Mouse (Mus musculus) T-cell, adult 2 months (primary cell): ENCODE data around the gene Pts.
A peak's percentile ranks its signal among the peaks of the same experiment; 100 is the strongest.

Source experiments
- DNase-seq: peaks from one replicate; pipeline ENCODE4 v3.0.0; 2022; ENCODE audit warnings: low spot score

Gene Pts

DNA sequence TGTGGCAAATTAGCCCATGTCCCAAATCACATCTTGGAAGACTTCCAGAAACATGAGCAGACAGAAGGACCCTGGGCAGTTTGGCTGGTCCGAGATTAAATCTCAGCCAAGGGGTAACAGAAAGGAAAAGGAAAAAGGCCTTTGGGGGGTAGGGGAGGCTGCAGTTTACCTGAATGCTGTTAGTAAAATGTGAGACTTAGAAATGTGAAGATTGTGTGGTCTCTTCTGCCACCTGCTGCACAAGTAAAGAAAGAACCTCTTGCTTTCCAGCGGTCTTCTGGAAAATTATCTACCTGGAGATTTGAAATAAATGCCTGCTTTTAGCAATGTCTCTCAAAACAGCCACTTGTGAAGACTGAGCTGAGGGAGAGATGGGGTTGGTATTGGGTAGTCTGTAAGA is 2.4 kb upstream of the Pts start:
- peak; percentile 23 for DNase-seq

DNA sequence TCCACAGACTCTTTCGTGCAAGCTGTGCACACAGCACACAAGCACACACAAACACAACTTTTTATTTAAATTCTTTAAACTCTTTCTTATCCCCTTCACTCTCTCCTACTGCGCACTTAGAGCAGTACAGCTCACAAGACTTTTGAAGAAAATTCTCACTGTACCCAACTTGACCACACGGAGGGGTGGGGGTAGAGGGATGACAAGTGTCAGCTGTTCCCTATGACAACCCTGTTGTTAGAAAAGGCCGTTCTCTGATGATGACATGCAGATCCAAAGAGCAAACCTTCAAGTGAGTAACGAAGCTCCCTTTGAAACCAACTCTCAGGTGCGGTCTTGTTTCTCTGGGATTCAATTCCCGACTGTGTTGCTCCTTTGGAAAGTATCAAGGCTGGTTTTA is 664 bp downstream of the Pts start:
- peak; percentile 56 for DNase-seq

DNA sequence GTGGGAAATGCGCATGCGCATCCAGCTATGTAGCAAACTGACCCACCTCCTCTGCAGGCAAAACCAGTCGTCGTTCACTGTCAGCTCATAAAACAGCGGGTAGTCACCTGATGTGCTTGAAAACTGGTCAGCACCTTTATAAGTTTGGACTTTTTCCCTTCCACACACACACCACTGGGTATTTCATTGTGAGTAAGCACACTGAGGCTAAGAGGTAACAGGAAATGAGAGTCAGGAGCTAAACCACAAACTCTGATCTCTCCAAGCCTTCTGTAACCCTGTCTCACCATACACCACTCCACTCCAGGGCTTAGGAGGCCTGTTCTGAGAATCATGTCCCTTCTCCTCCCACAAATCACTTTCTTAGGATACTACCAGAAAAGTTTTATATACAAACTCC is 2.9 kb downstream of the Pts start:
- no peak for DNase-seq

DNA sequence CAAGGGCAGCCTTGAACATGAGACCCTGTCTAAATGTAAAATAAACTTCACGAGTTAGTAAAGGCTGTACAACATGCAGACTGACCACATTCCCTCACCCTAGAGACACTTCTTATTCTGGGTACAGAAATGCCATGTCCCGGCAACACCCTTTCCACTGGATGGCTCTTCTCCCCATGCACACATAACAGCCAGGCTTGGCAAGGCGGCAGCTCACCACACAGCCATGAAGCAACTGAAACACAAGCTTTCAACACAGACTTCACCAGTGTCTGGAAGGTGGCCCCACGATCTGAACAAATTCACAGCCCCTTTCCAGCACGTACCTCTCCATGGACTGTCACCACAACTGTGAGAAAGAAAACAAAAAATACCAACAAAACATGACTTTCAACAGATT is 3.6 kb downstream of the Pts start:
- no peak for DNase-seq

DNA sequence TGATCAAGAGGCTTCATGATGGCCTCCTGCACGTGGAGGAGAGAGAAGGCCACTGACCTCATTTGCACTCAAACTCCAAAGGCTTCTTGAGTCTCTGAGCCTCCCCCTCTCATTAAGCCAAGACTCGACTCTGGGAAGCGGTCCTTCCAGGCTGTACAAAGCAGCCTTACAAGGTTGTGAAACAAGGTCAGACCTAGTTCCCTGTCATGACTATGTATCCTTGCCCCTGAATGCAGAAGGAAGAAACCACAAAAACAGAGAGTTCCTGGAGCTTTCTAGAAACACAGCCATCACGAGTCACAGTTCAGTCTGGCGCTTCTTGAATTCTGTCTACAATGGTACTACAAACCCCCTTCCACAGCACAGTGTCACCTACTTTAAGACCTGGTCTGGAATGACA is 6.0 kb downstream of the Pts start:
- DNase-seq = no peak

DNA sequence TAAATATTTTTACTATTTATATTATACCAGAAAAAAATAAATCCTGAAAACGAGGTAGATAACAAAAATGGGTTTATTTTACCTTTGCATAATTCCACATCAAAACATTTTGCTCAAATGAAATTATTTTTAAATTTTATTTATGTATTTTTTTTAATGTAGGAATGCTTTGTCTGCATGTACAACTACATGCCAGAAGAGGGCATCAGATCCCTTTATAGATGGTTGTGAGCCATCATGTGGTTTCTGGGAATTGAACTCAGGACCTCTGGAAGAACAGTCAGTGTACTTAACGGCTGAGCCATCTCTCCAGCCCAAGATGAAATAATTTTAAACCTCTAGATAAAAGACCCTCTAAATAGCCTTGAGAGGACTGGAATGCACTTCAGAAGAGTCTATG is 7.0 kb downstream of the Pts start:
- no peak for DNase-seq

DNA sequence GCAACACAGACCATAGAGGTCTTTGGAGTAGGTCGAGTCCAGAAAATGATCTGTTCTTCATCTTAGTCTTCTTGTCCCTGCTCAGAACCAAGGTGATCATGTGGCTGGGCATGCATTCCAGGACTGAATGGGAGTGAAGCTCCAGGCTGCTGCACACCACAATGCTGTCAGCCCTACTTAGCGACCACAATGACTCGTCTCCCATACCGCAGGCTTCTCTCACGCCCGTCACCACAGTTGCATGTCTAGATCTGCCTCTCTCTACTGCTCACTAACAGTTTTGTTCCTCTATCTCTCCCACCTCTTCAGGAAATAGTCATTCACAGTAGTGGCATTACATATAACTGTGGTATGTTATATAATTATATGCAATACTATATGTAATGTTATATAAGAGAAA is 7.8 kb downstream of the Pts start:
- DNase-seq = no peak

DNA sequence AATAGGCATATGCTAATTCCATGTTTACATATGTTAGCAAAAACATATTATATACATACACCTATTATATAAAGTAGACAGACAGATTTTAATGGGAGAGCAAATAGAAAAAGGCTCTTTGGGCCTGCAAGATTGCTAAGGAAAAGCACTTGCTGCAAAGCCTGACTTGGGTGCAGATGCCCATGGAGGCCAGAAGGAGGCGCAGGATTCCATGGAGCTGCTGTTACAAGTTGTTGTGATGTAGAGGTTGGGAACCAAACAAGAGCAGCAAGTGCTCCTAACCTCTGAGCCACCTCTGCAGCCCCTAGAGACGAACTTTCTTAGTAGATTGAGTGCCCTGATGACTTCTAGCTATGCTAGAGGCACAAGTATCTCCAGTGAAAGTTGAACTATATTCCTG is 9.7 kb downstream of the Pts start:
- DNase-seq = peak; percentile 16

DNA sequence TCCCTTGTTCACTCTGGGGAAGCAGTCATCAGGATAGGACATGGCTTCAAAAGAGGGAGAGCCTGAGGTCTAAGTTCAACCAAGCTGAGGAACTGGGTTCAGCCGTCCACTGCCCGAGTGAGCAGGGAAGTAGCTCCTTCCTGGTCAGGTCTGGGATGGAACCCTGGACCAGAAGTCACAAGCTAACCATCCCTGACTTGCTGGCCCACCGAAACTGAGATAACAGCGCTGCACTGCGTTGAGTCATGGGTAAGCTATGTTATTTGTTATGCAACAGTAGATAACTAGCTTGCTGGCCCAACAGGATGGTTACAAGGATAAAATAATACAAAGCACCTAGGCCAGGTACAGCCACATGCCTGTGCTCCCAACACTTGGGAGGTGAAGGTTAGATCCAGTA is 13.1 kb downstream of the Pts start:
- no peak for DNase-seq

DNA sequence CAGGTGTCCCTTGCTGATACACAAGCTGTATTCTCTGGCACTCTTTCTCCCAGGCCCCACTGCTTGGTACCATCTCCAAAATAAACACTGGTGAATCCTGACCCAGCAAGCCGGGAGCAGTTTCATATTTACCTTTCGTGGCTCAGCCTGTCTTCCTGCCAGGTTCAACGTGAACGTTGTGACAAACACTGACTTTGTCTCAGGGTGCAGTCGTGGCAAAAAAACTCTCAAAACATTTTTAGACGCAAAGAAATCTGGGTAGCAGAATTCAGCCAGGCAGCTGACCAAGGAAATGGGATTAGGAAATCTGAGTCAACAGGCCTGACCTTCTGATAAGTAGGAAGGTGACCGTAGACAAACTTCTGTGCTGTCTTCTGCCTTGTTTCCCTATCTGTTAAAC is 21.0 kb downstream of the Pts start:
- no peak for DNase-seq

DNA sequence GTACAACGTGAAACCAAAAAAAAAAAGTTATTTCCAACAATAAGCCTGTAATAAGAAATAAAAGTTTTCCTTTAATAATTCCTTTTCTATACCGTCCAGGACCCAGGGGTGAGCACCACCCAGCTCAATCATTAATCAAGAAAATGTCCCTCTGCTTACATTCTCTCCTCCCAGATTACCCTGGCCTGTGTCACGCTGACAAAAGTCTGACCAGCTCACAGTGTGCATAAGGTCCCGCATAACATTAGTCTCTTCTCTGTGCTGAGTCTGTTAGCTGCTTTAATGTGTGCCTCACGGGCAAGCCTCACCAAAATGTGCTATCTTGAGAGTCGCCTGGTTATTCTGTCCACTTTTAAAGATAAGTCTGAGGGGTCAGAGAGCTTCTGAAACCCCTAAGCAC is 23.1 kb downstream of the Pts start:
- DNase-seq = no peak

DNA sequence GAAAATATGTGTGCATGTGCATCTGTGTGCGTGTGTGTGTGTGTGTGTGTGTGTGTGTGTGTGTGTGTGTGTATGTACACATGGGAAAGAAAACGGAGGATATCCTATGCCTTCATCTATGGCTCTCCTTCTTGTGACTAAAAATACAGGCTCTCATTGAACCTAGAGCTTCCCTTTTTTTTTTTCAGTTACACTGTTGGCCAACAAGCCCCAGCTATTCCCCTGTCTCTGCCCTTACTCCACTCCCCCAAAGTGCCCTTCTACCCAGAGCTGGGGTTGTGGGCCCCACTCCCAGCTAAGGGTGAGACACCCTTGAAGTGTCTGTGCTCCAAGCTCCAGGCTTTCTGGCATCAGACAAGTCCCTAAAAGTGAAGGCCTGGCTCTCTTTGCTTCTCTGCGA is 25.6 kb downstream of the Pts start:
- no peak for DNase-seq

DNA sequence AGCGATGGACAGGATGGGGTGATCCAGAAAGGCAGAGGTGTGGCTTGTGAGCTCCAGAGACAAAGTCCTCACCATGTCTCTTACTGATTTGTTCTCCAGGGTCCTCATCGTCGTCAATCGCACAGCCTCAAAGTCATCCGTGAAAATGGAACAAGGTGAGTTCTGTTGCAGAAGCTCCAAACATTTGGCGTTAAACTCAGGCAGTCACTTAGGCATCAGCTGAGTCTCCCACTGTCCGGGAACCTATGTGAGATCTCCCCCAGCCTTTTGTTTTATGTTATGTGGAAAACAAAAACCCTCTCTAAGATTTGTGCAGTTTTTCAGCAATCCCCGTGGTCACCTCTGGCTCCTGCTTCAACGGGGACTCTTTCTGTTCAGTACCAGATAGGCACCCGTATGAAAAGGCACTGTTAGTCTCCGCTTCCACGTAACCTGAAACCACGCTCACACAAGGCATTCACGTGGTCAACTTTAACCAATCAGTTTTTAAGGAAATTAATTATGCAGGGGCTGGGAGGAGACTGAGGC is 27.5 kb downstream of the Pts start:
- DNase-seq = no peak

DNA sequence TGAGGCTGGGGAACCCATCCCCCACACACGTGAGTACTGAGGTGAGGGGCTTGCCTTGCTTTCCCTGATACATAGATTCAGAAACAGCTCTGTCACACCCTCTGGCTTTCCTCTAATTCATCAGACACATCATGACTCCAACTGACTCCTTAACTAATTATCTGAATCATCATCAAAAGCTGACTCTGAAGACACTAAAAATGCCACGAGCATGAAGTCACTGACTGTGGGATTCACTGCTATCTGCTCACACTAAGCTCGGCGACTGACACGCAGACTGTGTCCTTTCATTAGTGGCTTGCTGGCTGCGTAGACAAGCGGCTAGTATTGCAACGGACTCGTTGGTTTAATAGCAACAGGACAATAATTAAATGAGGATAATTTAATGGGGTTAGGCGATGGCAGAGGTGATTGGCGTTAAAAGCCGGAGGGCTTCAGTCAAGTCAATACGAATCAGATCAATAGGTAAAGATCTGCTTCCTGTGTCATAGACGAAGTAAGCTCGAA is 28.0 kb downstream of the Pts start:
- no peak for DNase-seq

DNA sequence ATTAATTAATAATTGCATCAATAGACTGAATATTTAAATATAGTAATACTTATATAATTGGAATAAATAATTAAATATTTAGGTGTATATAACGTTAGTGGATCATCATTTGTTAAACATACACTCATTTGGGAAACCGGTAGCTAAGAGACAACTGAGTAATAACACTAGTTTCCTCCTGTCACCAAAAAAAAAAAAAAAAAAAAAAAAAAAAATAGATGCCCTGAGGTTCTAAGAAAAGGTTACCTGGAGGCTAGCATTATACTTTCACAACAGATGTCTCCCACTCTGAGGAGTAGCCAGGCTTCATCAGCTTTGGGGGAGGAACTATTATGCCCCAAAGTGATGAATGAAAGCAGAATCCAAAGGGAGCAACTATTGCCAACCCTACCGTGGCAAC is 28.7 kb downstream of the Pts start:
- no peak for DNase-seq

DNA sequence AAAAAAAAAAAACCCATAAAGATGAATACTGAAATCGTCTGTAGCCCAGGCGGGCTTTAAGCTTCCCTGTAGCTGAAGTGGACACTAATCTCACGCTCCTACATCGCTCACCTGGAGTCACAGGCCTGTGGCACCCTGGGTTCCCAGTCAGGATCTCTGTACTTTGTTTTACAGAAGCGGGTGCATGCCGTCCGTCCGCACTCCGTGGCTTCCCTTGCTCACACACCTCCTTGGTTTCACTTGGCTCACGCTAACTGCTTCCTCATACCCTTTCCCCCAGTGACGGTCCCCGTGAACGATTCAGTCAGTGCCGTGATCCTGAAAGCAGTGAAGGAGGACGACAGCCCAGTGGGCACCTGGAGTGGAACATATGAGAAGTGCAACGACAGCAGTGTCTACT is 29.7 kb downstream of the Pts start:
- DNase-seq = no peak

DNA sequence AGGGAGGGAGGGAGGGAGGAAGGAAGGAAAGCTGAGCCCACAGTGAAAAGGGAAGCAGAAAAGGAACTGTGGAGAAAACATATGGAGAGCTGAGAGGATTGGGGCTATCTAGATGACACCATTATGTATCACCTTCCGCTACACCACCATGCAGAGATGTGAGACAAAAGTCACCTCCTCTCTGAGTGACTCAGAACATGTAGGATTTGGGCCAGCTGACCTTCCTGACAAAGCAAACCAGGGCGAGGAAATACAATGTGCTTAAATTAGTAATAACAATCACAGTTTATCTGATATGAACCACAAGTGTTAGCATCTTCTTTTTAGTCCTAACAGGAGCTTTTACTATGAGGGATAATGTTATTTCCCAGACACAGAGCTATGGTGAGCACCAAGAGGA is 31.0 kb downstream of the Pts start:
- DNase-seq = no peak

DNA sequence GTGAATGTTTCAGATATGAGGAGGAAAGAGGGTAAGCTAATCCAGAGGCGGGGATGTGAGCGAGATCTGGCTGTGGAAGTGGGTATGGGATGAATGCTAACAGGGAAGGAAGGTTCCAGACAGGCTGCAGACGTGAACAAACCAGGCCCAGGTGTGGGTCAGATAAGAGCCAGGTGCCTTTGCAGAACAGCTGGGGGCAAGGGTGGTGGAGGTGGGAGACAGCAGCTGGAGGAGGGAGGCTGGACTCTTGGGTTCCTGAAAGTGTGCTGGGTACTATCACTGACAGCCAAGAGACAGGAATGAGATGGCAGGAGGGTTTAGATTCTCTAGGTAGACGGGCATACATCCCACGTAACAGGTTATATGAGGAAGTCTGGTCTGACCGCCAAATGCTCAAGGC is 31.4 kb downstream of the Pts start:
- no peak for DNase-seq

DNA sequence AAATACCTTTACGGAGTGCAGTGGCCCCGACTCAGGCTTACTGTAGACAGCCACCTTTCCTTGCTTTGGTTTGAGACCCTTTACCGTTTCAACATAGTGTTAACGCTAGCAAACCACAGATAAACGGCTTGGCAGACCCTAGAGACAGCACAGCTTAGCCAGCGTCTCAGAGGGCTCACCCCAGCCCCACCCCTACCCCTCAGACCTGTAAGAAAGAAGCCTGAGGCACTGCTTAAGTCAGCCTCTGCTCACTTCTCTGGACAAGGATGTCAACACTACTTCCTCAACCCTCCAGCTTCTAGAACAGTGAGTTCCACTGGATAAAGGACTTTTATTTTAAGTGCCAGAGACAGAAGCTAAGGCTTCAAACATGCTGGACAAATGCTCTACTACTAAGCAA is 32.0 kb downstream of the Pts start:
- DNase-seq = no peak

DNA sequence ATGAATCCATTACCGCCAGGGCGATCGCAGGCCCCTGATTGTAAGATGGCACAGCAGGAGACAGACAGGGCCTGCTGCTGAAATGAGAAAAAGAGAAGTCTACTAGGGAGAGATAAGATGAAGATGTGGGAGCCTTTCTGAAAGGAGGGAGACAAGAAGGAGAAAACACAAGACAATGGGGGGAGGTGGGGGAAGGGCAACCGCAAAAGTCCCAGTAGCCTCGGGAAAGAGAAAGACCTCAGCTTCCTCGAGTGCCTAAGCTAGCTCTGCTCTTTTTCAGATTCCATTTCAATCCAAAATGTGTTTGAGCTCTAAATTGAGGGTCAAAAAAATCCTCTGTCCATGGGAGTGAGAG is 32.4 kb downstream of the Pts start:
- DNase-seq = no peak

DNA sequence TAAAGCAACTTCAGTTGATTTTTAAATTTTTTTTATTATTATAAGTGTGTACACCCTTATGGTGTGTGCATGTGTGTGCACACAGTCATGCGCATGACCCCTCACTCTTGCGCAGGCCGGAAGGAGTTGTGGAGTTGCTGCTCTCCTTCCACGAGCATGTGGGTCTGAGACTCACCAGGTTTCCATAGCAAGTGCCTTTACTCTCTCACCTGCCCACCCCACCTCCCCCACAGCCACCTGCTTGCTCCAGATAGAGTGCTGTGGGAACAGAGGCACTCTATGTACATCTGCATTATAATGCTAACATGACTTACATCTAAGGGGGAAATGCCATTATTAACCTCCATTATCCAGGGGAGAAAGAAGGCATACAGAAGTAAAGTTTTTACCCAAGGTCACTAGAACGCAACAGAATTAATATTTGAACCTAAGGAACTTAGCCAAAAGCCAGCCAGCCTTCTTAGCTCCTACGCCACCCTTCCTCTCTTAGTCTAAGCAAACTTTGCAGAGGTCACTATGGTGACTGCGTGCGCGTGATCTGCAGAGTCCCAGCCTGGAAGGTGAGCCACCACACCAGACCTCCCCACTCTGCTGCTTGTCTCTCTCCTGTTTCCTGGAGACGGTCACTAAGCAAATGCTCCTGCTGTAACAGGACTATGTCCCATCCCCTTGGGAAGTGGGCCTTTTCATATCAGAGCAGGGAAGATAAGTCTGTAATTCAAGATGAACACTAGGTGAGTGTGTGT is 32.9 kb downstream of the Pts start:
- DNase-seq = no peak

DNA sequence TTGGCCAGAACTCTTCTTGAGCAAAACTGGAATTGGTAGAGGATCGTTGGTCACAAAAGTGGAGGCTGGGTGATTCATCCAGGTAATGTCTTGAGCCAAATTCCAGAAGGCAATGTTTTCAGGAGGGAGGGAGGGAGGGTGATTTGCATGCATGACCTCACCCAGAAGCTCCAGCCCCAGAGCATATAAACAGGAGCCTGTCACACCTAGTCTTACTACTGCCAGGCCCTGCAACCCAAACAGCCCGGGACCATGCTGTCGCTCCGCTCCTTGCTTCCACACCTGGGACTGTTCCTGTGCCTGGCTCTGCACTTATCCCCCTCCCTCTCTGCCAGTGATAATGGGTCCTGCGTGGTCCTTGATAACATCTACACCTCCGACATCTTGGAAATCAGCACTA is 34.2 kb downstream of the Pts start, which contains the start of gene Plet1:
TSS of gene Plet1 (plus strand) at position 215 of the 400 bp plus-strand sequence.
- no peak for DNase-seq

DNA sequence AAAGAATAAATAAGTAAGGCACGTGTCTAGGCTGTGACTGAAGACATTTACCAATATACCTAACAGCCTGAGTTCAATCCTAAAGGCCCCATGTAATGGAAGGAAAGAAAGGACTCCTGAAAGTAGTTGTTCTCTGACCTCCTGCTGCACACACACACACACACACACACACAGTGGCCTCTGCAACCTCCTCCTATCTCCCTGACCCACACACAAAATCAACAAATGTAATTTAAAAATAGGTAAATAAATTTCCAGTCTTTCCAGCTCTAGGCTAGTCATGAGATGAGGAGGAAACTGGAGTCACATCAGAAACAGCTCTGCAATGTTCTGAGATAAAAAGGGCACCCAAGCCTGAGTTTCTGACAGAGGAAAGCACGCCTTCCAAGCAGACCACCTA is 34.7 kb downstream of the Pts start:
- DNase-seq = no peak

DNA sequence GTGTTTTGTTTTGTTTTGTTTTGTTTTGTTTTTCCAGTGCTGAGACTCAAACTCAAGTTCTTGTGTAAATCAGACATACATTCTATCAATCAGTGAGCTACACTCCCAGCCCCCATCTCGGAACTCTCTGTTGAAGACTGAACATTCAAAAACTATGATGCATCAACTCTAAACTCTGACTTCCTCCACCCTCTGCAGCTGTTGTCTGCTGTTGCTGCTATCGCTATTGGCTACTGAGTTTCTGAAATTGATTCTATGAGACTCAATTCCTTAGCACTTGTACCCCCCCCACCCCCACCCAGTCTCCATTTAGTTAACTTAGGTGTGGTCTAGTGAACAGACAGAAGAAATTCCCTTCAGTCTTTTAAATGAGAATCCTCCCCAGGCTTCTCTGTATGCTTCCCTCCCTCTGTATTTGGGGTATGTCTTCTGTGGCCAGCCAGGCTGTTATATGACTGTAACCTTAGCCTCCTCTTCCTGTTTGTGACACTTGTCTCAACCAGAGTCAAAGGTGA is 36.9 kb downstream of the Pts start:
- DNase-seq = no peak
